Mouse (Mus musculus) forebrain, embryonic 11.5 days (tissue): Measurements from ENCODE around the gene Foxd2. TPM values are rescaled to one million over a fixed set of nuclear protein-coding genes. Genes with fewer than 3 reads are reported as not detected.

Source experiments
- ATAC-seq: fragments of 200-750 bp; cut with Nextera tagmentation; replicated peaks from 2 replicates; pipeline ENCODE4 v1.8.0; 2017; ENCODE audit warnings: moderate TSS enrichment; ENCODE audit not compliant: low FRiP score
- DNase-seq: peaks from one replicate; pipeline ENCODE4 v3.0.0-alpha.2; 2017; ENCODE audit warnings: low spot score
- H3K27ac ChIP-seq: fragments of 300-500 bp; sonication (generic); 2 replicates; pipeline ENCODE4 v1.5.1; 2014; ENCODE audit warnings: low read depth, low read length
- H3K27me3 ChIP-seq: fragments of 300-500 bp; sonication (generic); 2 replicates; pipeline ENCODE4 v1.6.1; 2014; ENCODE audit warnings: mild to moderate bottlenecking, low read length, mixed read lengths; ENCODE audit not compliant: control insufficient read depth, insufficient read depth
- H3K36me3 ChIP-seq: fragments of 300-500 bp; sonication (generic); 2 replicates; pipeline ENCODE4 v1.6.1; 2014; ENCODE audit warnings: mild to moderate bottlenecking, low read length, moderate library complexity, mixed read lengths; ENCODE audit not compliant: control insufficient read depth, insufficient read depth
- H3K4me1 ChIP-seq: fragments of 300-500 bp; sonication (generic); replicated peaks from 2 replicates; pipeline ENCODE4 v1.6.1; 2014; ENCODE audit warnings: low read length, mixed read lengths; ENCODE audit not compliant: control insufficient read depth, insufficient read depth
- H3K4me2 ChIP-seq: fragments of 300-500 bp; sonication (generic); 2 replicates; pipeline ENCODE4 v1.6.1; 2014; ENCODE audit warnings: low read depth, mild to moderate bottlenecking, low read length, moderate library complexity, mixed read lengths; ENCODE audit not compliant: severe bottlenecking
- H3K4me3 ChIP-seq: fragments of 300-500 bp; sonication (generic); 2 replicates; pipeline ENCODE4 v1.5.1; 2014; ENCODE audit warnings: low read depth, low read length
- H3K9ac ChIP-seq: fragments of 300-500 bp; sonication (generic); 2 replicates; pipeline ENCODE4 v1.6.1; 2014; ENCODE audit warnings: low read length
- H3K9me3 ChIP-seq: fragments of 300-500 bp; sonication (generic); 2 replicates; pipeline ENCODE4 v1.6.1; 2016; ENCODE audit warnings: low read length, mixed read lengths; ENCODE audit not compliant: control insufficient read depth
- WGBS: fragments of 180-500 bp; shearing (Covaris S2); extraction: QIAGEN DNeasy Blood & Tissue Kit; methylation state at CpG from one replicate; pipeline ENCODE4 v1.1.7; 2014; 5-methylcytosine and 5-hydroxymethylcytosine counted together
- polyA plus RNA-seq: library from polyadenylated mRNA; unstranded; fragments of >200 nt; fragmentation: Nextera tagmentation; extraction: Ambion mirVana; gene quantifications from 2 replicates; pipeline ENCODE4 v1.2.1, GENCODE M21; 2014

Gene Foxd2
- polyA plus RNA-seq, 1 experiment from 2014 or later: 1.1 TPM

- Histone ChIP-seq H3K27me3 (peaks cover 74% of the 10 kb centered on the region), H3K4me2 (no peak overlapping the region), H3K9ac (no peak overlapping the region), H3K9me3 (no peaks in the 10 kb centered on the region), H3K36me3 (no peaks in the 10 kb centered on the region), H3K4me3 (no peak overlapping the region), H3K27ac (no peak overlapping the region), H3K4me1 (peaks cover 13% of the 10 kb centered on the region; the same call in 1 of the 2 replicates)
- no peak for DNase-seq
- no peak for ATAC-seq
- WGBS: 5% methylated on average over 3 of the region's 3 CpGs
These were observed 8.8 kb downstream of the Foxd2 start for GRCm38 (mm10) chr4:114899885-114900284.

- Histone ChIP-seq H3K4me3 (no peak overlapping the region), H3K4me1 (peaks cover 10% of the 10 kb centered on the region; the same call in 1 of the 2 replicates), H3K9me3 (no peaks in the 10 kb centered on the region), H3K27me3 (peaks cover 59% of the 10 kb centered on the region), H3K9ac (no peak overlapping the region), H3K4me2 (no peak overlapping the region), H3K36me3 (no peaks in the 10 kb centered on the region), H3K27ac (no peak overlapping the region)
- no peak for ATAC-seq
- 17% methylated on average over 4 of the region's 4 CpGs for WGBS
- DNase-seq: no peak
These were observed 10.8 kb downstream of the Foxd2 start for GRCm38 (mm10) chr4:114897853-114898252.

GRCm38 (mm10) chr4:114882232-114882631, 26.4 kb downstream of the Foxd2 start:
- Histone ChIP-seq H3K27me3 (no peaks in the 10 kb centered on the region), H3K27ac (no peak overlapping the region), H3K4me1 (no peaks in the 10 kb centered on the region), H3K9ac (no peak overlapping the region), H3K9me3 (no peaks in the 10 kb centered on the region), H3K4me2 (no peak overlapping the region), H3K36me3 (no peaks in the 10 kb centered on the region), H3K4me3 (no peak overlapping the region)
- no peak for ATAC-seq
- WGBS: 88% methylated on average over 1 of the region's 1 CpGs
- DNase-seq: no peak

DNA sequence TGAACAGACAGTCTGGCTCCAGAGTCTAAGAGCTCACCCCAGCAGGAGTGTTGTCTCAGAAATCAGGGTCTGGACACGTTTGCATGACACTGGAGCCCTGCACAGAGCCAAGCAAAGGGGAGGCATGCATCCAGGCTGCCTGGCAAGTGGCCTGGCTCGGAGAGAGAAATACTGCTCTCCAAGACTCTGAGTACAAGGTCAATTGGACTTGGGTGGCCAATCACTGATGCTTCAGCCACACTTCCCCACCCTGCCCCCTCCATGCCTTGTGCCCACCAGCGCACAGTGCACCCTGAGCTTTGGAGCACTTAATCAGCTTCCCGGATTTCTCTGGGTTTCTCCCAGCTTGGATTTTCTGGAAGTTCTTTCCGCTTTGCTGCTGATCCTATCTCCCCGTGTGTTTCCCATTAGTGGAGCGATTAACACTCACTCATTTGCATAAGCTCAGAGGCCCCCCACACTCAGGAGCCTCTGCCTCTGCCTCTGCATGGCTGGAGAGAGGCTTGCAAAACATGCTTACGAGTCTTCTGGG, 32.2 kb downstream of the Foxd2 start:
- H3K36me3 ChIP-seq: no peaks in the 10 kb centered on the region
- H3K4me2 ChIP-seq: no peak overlapping the region
- ATAC-seq (no peak), DNase-seq (no peak)
- no peaks in the 10 kb centered on the region for H3K4me1 ChIP-seq
- no peak overlapping the region for H3K4me3 ChIP-seq
- H3K9me3 ChIP-seq: no peaks in the 10 kb centered on the region
- H3K9ac ChIP-seq: no peak overlapping the region
- WGBS: 13% methylated on average over 8 of the region's 8 CpGs
- no peaks in the 10 kb centered on the region for H3K27me3 ChIP-seq
- H3K27ac ChIP-seq: no peak overlapping the region

GRCm38 (mm10) chr4:114869765-114870490, 38.7 kb downstream of the Foxd2 start:
- DNase-seq (no peak), ATAC-seq (no peak)
- no peaks in the 10 kb centered on the region for H3K36me3 ChIP-seq
- no peak overlapping the region for H3K4me2 ChIP-seq
- H3K27ac ChIP-seq: no peak overlapping the region
- no peaks in the 10 kb centered on the region for H3K9me3 ChIP-seq
- H3K27me3 ChIP-seq: no peaks in the 10 kb centered on the region
- no peaks in the 10 kb centered on the region for H3K4me1 ChIP-seq
- no peak overlapping the region for H3K9ac ChIP-seq
- H3K4me3 ChIP-seq: no peak overlapping the region
- 76% methylated on average over 11 of the region's 11 CpGs for WGBS

GRCm38 (mm10) chr4:114863166-114863565, 45.5 kb downstream of the Foxd2 start:
- no peaks in the 10 kb centered on the region for H3K4me1 ChIP-seq
- ATAC-seq: no peak
- no peaks in the 10 kb centered on the region for H3K9me3 ChIP-seq
- no peak overlapping the region for H3K4me2 ChIP-seq
- no peak for DNase-seq
- no peaks in the 10 kb centered on the region for H3K27me3 ChIP-seq
- H3K27ac ChIP-seq: no peak overlapping the region
- no peaks in the 10 kb centered on the region for H3K36me3 ChIP-seq
- H3K9ac ChIP-seq: no peak overlapping the region
- H3K4me3 ChIP-seq: no peak overlapping the region
- 78% methylated on average over 5 of the region's 5 CpGs for WGBS

GRCm38 (mm10) chr4:114858426-114858825, 50.2 kb downstream of the Foxd2 start:
- no peak overlapping the region for H3K4me3 ChIP-seq
- no peak overlapping the region for H3K4me2 ChIP-seq
- DNase-seq (no peak), ATAC-seq (no peak)
- WGBS: 31% methylated on average over 5 of the region's 5 CpGs
- no peaks in the 10 kb centered on the region for H3K36me3 ChIP-seq
- no peak overlapping the region for H3K9ac ChIP-seq
- no peaks in the 10 kb centered on the region for H3K4me1 ChIP-seq
- H3K27ac ChIP-seq: no peak overlapping the region
- no peaks in the 10 kb centered on the region for H3K9me3 ChIP-seq
- H3K27me3 ChIP-seq: no peaks in the 10 kb centered on the region
